Mouse (Mus musculus) heart, embryonic 12.5 days (tissue): ENCODE data around the gene Hbp1. TPM values are rescaled to one million over a fixed set of nuclear protein-coding genes. Genes with fewer than 3 reads are reported as not detected.

Experiments
- ATAC-seq: fragments of 200-750 bp; cut with Nextera tagmentation; 2 replicates; pipeline ENCODE4 v1.8.0; 2017; ENCODE audit warnings: moderate TSS enrichment, moderate library complexity; ENCODE audit not compliant: insufficient number of reproducible peaks, low FRiP score
- H3K27ac ChIP-seq: fragments of 300-500 bp; sonication (generic); 2 replicates; pipeline ENCODE4 v1.5.1; 2016; ENCODE audit warnings: mild to moderate bottlenecking, moderate library complexity; ENCODE audit not compliant: poor library complexity, severe bottlenecking
- H3K27me3 ChIP-seq: fragments of 300-500 bp; sonication (generic); replicated peaks from 2 replicates; pipeline ENCODE4 v1.6.1; 2016; ENCODE audit warnings: mild to moderate bottlenecking, moderate library complexity
- H3K36me3 ChIP-seq: fragments of 300-500 bp; sonication (generic); 2 replicates; pipeline ENCODE4 v1.6.1; 2016; ENCODE audit warnings: mild to moderate bottlenecking, moderate library complexity
- H3K4me1 ChIP-seq: fragments of 300-500 bp; sonication (generic); replicated peaks from 2 replicates; pipeline ENCODE4 v1.6.1; 2016; ENCODE audit warnings: mild to moderate bottlenecking
- H3K4me2 ChIP-seq: fragments of 300-500 bp; sonication (generic); 2 replicates; pipeline ENCODE4 v1.6.1; 2016; ENCODE audit warnings: mild to moderate bottlenecking, moderate library complexity
- H3K4me3 ChIP-seq: fragments of 300-500 bp; sonication (generic); 2 replicates; pipeline ENCODE4 v1.5.1; 2016; ENCODE audit warnings: mild to moderate bottlenecking
- H3K9ac ChIP-seq: fragments of 300-500 bp; sonication (generic); 2 replicates; pipeline ENCODE4 v1.6.1; 2016; ENCODE audit warnings: mild to moderate bottlenecking, moderate library complexity
- H3K9me3 ChIP-seq: fragments of 300-500 bp; sonication (generic); replicated peaks from 2 replicates; pipeline ENCODE4 v1.6.1; 2016; ENCODE audit warnings: mild to moderate bottlenecking, moderate library complexity
- WGBS: fragments of 180-500 bp; shearing (Covaris S2); methylation state at CpG from one replicate; pipeline ENCODE4 v1.1.7; 2016; 5-methylcytosine and 5-hydroxymethylcytosine counted together
- polyA plus RNA-seq: library from polyadenylated mRNA; unstranded; fragments of >200 nt; fragmentation: Nextera tagmentation; extraction: Ambion mirVana; gene quantifications from 2 replicates; pipeline ENCODE4 v1.2.1, GENCODE M21; 2016

The Hbp1 gene
- polyA plus RNA-seq, 1 experiment from 2014 or later: 97.0 TPM

- no peak overlapping the region for H3K27ac ChIP-seq
- 77% methylated on average over 4 of the region's 4 CpGs for WGBS
- ATAC-seq: no peak
- peaks cover 19% of the 10 kb centered on the region for H3K36me3 ChIP-seq
- no peaks in the 10 kb centered on the region for H3K4me1 ChIP-seq
- no peak overlapping the region for H3K4me2 ChIP-seq
- no peak overlapping the region for H3K9ac ChIP-seq
- no peaks in the 10 kb centered on the region for H3K9me3 ChIP-seq
- H3K4me3 ChIP-seq: no peak overlapping the region
- H3K27me3 ChIP-seq: no peaks in the 10 kb centered on the region
Observed at GRCm38 (mm10) chr12:31884365-31884764, 66.0 kb downstream of the Hbp1 start.

GRCm38 (mm10) chr12:31882736-31883135 is 67.6 kb downstream of the Hbp1 start:
- H3K4me2 ChIP-seq: no peak overlapping the region
- no peak overlapping the region for H3K27ac ChIP-seq
- 67% methylated on average over 1 of the region's 1 CpGs for WGBS
- no peak overlapping the region for H3K4me3 ChIP-seq
- H3K36me3 ChIP-seq: peaks cover 15% of the 10 kb centered on the region
- H3K9me3 ChIP-seq: no peaks in the 10 kb centered on the region
- H3K27me3 ChIP-seq: no peaks in the 10 kb centered on the region
- no peak for ATAC-seq
- no peaks in the 10 kb centered on the region for H3K4me1 ChIP-seq
- H3K9ac ChIP-seq: no peak overlapping the region

- peaks cover 3% of the 10 kb centered on the region; the same call in 1 of the 2 replicates for H3K4me1 ChIP-seq
- no peaks in the 10 kb centered on the region for H3K36me3 ChIP-seq
- no peak overlapping the region for H3K4me2 ChIP-seq
- H3K9ac ChIP-seq: no peak overlapping the region
- WGBS: 62% methylated on average over 4 of the region's 4 CpGs
- no peak overlapping the region for H3K27ac ChIP-seq
- no peak overlapping the region for H3K4me3 ChIP-seq
- H3K27me3 ChIP-seq: no peaks in the 10 kb centered on the region
- no peak for ATAC-seq
- H3K9me3 ChIP-seq: no peaks in the 10 kb centered on the region
Observed at GRCm38 (mm10) chr12:31876775-31877174, 73.6 kb downstream of the Hbp1 start.

Other genes starting within 250 kb of the Hbp1 start
- gene Gpr22, start 236.6 kb downstream of the Hbp1 start, polyA plus RNA-seq: 14.2 and 17.5 TPM in 2 replicates
- gene Prkar2b, start 110.8 kb upstream of the Hbp1 start, polyA plus RNA-seq: 18.9 and 20.6 TPM in 2 replicates